Mouse (Mus musculus) left cerebral cortex, adult 8-10 months (tissue): ENCODE measurements at regions not wholly inside any gene's neighbourhood (a gene's known extent, or its start where the extent isn't known, plus 50 kb on each side); places are given as distances from the start of the nearest gene placed in this dataset.

Experiments used
- DNase-seq, 2 experiments: peaks; one replicate each; pipeline ENCODE4 v3.0.0; 2022; ENCODE audit warnings: low spot score in 2 of 2

DNA sequence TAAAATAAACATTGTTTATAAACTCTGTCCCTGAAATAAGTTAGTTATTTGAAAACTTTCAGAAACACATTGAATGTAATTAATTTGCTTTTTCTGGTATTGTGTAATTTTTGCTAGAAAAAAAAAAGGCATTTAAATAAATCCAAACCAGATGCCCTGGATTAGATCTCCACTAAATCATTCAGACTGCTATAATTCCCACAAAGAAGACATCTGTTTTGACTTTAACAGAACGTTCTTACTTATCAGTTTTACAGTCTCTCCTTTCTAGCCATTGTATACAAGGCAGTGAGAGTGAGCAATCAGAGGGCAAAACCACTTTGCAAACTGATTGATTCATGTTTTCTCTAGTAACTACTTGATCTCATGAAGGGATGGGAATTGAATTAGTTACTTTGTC lies 478.8 kb downstream of the Slitrk6 start:
- DNase-seq: no peak

DNA sequence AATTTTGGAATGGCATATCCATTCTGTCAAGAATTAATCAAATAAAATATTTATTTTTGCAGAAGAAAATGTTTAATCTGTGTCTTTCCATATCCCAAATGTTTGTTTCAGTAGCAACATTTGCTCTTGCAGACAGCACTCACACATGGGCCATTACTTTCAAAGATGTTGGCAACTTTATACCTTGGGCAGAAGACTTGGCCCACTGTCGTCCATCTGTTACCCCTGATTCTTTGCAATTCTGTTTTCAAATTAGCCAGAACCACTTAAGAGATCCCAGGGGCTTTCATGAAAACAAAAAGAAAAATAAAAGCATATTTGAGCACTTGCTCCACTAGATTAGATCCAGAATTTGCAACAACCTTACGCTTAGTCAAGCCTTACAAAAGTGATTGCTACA lies 483.7 kb downstream of the Slitrk6 start:
- no peak for DNase-seq

DNA sequence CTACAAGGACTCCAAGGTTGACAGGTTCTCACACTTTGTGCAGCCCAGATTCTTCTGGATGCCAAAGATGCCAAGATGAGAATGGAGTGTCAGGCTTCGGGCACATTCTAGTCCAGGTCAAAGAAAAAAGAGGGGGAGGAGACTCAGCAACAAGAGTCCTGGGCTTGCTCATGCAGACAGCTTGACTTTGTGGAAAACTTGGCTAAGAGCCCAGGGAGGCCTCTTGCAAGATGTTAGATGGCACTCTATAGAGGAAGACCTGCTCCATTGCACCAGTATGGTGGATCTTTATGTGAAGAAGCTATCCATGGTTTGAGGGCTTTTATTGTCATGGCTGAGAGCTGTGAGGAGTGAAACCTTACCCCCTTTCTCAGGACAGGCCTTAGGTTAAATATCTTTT lies 510.5 kb downstream of the Slitrk6 start:
- DNase-seq: no peak

DNA sequence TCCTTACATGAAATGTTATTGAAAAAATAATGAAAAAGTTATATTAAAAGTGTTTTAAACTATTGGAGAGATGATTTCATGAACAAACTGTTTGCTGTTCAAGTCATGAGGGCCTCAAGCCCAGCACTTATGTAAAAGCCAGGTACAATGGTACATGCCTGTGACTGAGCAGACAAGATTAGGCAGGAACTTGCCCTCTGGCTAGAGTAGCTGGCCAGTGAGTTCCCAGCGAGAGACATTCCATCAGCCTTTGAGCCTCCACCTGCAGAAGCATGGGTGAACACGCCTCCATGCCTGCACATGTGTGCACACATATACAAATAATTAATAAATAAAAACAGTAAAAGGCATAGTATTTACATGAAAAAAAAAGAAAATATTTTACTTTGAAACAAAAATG lies 511.4 kb downstream of the Slitrk6 start:
- no peak for DNase-seq

DNA sequence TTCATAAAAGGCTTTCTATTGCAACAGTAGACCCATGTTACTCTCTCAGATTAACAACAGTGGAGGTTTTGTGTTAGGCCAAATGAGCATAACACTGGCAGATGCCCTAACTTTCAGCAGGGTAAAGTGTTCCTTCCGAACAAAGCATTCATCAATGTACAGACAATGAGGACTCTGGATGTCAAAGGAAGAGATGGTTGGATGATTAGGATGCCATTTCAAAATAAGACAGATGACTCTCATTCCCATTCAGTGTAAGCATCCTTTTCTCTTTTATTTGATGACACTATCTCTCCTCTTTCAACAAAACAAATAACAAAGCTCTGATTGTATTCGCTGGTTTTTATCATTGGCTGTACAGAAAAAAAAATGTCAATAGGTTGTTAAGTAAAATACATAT lies 516.1 kb downstream of the Slitrk6 start:
- no peak for DNase-seq

DNA sequence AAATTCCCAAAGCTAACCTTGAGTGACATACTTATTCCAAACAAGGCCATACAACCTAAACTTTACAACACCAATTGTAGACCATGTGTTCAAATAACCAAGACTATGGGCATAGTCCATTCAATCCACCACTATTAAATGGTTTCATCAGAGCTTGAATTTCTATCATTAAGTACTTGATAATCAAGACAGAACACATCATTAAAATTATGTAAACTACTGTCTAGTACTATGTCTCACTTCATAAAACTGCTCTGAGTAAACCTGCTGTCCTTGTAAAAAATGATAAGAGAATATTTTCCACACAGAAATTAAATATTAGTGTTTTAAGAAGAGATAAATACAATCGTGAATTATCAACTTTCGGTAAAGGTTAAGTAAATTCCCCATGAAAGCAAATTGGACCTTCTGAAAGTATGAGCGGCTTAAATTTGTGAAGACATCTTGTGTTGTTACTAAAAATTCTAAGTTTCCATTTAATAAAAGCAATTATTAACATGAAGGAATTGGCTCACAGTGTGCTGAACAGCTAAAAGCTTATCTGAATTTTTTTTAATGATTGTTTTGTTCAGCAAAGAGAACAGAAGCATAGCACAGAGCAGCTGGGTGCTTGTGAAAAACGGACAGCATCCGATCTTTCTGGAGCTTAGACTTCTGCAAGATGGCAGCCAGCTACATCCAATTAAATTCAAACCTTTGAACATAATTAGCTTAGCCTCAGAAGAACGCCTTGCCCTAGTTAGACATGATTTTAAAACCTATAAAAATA lies 530.1 kb downstream of the Slitrk6 start:
- DNase-seq: no peak

DNA sequence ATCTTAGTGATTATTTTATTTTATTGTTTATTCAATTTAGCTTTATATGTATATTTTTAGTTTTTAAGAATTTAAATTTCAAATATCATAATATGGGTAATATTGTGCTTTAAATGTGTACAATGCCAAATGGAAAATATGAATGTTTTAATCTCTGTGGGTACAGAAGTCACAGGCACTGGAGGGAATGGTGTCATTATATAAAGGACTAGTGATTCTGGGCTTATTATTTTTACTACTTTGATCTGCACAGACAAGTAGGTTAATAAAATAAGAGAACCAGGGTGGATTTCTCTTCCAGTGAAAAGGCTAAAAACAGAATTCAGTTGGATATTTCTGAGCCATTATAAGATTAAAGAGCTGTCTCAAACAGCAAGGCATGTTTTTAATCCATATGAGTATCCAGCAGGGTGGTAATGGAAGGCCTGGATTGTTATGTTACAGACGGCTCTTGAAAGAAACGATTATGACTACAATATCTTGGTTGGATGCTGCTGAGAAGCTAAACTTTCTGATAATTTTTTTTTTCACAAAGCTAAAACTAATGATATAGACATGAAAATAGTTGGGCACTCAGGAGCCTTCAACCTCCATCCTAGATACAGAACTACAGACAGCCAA lies 563.9 kb downstream of the Slitrk6 start:
- DNase-seq: no peak

DNA sequence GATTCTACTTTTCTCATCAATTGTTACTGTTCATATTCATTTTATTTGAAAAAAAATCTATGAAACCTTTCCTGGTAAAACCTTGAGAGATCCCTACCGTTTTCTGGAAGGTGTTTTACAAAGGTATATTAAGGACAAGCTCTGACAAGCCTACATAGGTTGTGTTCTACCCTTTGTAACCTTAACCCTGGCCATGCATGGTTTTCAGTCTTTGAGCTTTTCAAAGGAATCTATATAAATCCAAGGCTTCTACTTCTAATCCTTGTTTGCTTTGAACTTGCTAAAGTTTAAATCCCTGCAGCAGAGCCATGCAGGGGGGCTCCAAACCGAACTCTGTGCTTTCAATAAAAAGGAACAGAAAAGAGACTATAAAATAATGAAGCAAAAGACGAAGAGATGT lies 564.5 kb downstream of the Slitrk6 start:
- DNase-seq: no peak

DNA sequence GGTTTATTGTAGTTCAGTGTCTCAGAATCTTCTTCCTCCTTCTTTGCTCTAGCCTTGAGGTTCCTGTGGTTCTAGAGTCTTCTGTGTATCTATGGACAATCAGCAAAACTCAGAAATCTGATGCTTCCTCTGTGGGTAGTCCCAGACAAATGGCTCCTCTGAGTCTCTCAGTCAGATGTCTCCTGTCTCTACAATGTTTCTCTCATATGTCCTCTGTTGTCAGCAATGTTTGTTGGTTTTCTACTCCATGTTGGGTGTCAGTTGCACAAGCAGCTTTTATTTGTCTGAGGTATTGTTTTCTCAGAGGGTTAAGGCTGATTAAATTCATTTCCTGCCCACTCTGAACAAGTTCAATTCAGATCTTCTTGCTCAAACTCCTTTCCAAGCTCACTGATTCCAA lies 575.8 kb downstream of the Slitrk6 start:
- DNase-seq: no peak

DNA sequence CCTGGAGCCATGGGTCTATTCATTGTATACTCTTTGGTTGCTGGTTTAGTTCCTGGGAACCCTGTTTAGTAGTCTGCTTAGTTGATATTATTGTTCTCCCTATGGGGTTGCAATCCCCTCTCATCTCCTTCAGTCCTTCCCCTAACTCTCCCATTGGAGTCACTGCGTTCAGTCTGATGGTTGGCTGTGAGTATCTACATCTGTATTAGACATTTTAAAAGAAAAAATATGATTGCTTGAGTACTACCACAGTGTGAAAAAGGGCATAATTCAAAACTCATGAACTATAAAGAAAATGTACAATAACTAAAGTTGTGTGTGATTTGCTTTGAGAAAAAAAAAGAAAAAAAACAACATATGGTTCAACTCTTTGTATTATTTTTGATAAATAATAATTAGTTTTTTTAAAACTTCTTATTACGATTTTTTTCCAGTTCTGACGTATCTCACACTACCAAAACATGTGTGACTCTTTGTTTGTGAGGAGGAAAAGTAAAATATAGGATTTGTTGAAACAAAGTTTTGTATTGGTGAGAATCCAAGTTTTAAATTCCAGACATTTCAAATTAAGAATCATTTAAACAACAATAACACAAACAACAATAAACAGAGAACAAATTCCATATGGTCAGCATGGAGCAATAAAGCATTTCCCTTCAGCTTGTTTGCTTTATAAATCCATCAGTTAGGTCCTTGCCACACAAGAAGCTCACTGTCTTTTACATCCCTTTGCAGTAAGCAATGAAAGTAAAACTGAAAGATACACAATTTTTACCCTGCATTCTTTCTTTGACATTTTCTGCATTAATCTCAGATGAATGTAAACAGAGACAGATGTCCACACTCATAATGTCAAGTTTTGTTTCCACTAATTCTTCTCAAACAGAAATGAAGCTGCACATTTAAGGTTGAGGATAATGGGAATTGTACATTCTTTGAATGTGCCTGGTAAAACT lies 583.5 kb downstream of the Slitrk6 start:
- no peak for DNase-seq

DNA sequence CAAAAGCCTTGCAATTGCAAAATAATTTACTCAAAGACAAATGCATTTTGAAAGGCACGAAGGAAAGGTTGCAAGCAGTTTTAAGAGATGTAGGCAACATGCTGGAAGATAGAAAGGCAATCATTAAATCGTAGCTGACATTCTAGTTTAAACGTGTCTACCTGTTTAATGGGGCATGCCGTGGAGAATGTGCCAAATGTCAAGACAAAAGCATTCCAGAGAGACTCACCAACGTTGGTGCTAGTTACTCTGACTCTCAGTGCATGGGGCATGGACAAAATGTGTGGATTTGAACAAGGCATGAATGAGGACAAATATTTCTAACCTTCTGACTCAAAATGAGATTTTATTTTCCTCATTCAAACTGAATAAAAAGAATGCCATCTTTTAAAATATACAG lies 586.3 kb downstream of the Slitrk6 start:
- DNase-seq: no peak

DNA sequence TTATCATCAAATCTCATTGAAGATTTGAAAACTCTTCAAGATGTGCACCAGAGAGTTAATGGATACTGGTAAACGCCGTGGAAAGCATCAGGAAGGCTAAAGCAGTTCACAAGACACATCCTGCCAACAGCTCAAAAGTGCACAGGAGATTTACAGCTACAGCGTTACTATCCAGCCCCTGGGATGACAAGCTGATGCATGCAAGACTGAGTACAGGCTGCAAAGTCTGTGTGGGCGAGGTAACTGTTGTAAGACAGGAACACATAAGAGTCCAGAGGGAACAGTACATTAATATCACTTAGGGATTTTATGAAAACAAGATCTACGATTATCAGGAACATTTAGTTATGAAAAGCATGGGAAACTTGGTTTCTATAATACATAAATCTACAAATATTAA lies 626.7 kb downstream of the Slitrk6 start:
- no peak for DNase-seq

DNA sequence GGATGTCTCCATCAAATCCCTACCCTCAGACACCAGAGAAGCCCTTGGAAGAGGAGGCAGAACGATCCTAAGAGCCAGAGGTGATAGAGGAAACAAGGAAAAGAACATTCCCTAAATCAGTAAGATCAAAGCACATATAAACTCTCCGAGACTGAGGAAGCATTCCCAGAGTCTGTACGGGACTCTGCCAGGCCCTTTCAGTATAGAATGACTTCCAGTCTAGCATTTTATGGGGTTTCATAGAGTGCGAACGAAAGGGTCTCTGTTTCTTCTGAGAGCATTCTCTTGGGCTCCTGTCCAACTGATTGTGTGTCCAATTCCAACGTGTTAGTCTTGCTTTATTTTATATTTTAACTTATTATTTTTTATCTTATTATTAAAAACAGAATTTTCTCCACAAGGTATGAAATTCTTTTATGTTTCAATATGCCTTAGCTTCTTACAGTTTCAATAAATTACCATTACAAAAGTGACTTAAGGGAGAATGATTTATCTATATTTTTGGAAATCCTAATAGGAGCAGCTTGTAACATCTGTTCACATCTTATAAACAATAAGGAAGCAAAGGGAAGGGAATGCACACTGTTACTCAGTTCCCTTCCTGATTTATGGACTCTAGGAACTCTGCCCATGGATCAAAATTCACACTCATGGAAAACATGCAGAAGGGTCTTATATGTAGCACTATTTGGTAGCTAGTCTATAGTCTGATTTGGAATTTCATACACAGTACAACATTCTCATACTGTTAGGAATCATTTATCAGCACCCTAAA lies 628.8 kb downstream of the Slitrk6 start:
- DNase-seq: no peak

DNA sequence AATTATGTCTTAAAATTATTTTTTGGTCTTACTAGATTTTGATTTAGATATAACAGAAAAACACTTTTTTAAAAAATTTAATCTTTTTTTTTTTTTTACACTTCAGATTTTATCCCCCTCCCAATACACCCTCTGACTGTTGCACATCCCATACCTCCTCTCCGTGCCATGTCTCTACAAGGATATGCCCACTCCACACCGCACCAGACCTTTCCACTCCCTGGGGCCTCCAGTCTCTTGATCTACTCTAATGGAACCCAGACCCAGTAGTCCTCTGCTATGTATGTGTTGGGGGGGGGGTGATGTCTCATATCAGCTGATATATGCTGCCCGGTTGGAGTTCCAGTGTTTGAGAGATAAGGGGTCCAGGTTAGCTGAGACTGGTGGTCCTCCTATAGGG lies 632.2 kb downstream of the Slitrk6 start:
- DNase-seq: no peak

DNA sequence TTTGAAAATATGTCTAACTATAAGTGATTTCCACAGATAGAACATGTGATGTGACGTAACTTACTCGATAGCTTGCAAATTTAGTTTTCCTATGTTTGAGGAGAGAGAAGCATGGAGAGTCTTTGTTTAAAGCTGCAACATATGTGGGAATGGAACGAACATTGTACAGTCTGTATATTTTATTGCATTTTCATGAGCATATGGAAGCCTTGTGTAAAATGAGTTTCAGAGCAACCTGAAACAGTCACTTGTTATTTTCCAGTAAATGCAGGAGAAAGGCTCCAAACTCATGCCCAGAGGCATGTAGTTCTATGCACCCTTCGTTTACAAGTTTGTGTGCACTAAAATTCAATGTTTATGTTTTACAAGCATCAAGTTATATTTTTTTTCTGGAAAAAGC lies 639.4 kb downstream of the Slitrk6 start:
- DNase-seq: no peak

DNA sequence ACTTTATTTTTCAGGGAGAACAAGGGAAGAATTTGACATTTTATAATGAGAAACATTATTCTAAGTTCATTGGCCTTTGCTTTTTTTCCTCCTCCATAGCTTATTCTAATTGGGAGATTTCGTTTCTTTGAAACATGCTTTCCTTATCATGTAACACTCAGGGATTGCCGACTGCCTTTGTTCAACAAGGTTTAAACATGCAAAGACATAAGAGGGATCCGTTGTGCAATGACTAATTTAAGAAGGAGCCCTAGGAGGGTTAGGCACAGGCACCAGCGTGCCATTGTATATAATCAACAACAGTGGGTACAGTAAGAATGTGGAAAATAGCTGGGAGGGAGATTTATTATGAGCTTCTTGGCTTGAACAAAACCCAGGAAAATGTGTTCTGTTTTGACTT lies 654.1 kb downstream of the Slitrk6 start:
- no peak for DNase-seq

DNA sequence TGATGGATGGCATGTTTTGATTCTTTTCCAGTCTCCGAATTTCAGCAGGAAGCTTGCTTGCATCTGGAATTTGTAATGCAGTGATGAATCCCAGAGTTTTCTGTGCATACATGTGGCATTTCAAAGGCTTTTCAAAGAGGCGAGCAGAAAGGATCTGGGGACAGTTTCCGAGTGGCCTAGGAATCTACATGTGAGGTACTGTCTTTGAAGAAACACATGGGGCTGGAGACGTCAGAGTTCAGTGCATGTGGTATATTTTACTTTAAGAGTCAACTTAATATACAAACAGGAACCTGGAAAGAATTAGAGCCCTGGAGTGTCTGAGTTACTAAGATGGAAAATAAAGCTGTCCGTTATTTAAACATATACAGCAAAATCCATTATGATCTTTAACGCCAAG lies 676.6 kb downstream of the Slitrk6 start:
- DNase-seq: no peak

DNA sequence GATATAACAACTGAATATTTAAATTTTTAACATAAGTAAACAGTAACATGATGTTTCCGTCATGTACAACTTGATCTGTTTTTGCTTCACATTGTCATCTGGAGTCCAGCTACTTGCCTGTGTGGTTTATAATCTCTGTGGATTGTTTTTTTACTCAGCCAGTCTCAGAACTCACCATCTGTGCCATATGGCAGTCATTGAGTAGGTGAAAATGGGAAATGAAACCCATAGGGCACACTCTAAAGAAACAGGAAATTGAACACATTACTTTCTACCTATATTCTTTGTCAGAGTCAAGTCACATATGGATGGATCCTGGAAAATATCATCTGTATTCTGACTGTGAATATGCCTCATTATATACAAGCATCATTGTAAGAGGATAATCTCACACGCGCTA lies 707.2 kb downstream of the Slitrk6 start:
- DNase-seq: no peak

DNA sequence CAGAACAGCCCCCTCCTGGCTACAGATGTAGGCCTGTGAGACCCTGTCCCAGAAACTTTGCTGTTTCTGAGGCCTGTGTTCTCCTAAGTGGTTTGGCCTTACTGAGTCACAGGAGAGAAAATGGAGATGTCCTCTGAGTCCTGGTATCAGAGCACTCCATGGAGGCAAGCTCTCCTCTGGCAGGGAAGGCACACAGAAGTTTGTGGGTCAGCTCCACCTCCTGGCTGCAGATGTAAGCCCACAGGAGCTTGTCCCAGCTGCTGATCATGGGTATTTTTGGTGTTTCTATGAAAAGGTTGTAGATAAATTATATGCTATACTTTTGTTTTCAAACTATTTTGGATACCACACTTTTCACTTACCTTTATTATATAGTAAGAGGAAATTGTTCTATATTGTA lies 711.7 kb downstream of the Slitrk6 start:
- no peak for DNase-seq

DNA sequence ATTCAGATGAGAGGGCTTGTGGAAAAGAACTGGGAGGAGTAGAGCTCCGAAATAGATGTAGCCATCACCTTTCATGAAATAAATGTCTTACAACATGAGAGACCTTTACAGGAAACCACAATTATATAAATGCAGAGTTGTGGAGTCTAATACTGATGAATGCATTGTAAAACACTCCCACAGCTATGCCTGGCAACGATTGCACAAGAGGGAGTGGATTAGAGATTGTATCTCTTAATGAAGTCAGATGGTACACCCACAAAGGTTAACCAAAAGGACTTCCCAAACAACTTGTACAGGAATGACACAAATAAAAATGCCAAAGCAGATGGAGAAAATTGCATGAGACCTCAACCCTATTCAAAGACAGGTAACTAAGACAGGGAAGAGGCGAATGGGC lies 733.1 kb downstream of the Slitrk6 start:
- no peak for DNase-seq

DNA sequence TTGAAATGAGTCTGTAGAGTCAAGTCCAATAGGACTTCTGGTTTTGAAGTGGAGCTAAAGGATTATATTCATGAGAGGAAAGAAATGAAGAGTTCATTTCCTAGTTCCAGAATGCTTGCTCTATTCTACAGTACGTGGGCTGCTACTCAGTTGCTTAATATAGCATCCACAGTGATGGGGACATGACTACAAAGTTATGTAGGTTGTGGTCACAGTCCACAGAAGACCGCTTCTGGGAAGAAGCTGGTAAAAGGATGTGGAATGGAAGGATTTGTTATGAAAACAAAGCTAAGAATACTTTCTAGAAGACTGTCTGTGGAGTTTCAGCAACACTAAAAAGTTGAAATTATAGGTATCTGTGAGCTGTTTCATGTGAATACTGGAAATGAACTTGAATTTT lies 739.8 kb downstream of the Slitrk6 start:
- DNase-seq: no peak

DNA sequence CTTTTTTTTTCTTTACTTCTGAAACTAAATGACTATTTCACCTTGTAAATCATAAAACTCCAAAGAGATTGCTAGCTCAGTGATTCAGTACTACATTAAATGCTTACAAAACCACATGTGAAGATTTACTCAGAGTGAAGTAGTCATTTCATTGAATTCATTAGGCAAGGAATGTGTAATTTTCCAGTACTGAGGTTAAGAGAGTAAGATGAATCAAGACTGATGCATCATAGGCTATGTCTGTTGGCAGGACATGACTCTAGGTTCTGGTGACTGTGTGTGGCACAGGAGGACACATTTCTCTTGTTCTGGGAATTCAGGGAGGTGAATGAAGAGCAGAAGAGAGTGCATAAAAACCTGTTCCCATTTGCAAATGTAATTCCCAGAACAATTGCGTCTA lies 741.7 kb downstream of the Slitrk6 start:
- no peak for DNase-seq
